Comparison of ENCODE assay signal across 8 mouse cellular contexts in genomic region chr5:15933581-15934375, GRCm38 (mm10). TPM values are rescaled to one million over a fixed set of nuclear protein-coding genes. Genes with fewer than 3 reads are reported as not detected.
DNase-seq lines count a peak whose midpoint lies in the region; ATAC-seq and TF ChIP-seq lines count a peak whose summit lies in the region.

No protein-coding gene starts in this region.

- ATAC-seq in granulocyte monocyte progenitor cell, adult 5-6 weeks (replicated peaks; ENCODE audit: poor library complexity, severe bottlenecking), result 0 out of 2 replicates have a peak, but pooled peaks have one; percentile 17
- no peak for ATAC-seq in erythroid progenitor cell, adult 5-6 weeks (replicated peaks; ENCODE audit: low FRiP score, poor library complexity, severe bottlenecking)

- WGBS in limb, embryonic 10.5 days, result 3% methylated on average over 17 of the region's 17 CpGs

- peaks cover 26% of the 10 kb centered on the region for H3K27me3 ChIP-seq in limb, embryonic 10.5 days (ENCODE audit: low read depth, poor library complexity, severe bottlenecking)
- no peaks in the 10 kb centered on the region for H3K27me3 ChIP-seq in myocyte (ENCODE audit: control insufficient read depth, insufficient read depth, insufficient read length)

- H3K79me2 ChIP-seq in myocyte (ENCODE audit: control insufficient read depth, insufficient read depth), result peaks cover 39% of the 10 kb centered on the region

- no peaks in the 10 kb centered on the region for H3K9me3 ChIP-seq in limb, embryonic 10.5 days (replicated peaks)

- H3K36me3 ChIP-seq in limb, embryonic 10.5 days, result no peaks in the 10 kb centered on the region
- peaks cover 6% of the 10 kb centered on the region for H3K36me3 ChIP-seq in myocyte (ENCODE audit: control insufficient read depth, insufficient read depth)

- H3ac ChIP-seq in myocyte (ENCODE audit: control insufficient read depth, insufficient read length), result peak overlapping the region; percentile 99

- H3K4me3 ChIP-seq in limb, embryonic 10.5 days, result peak overlapping the region; percentile 75
- peak overlapping the region; percentile 73 for H3K4me3 ChIP-seq in myocyte

- no peak for TF ChIP-seq POLR2A in myocyte (IDR thresholded peaks at IDR 0.05; ENCODE audit: insufficient read length, low read depth)

- H3K4me1 ChIP-seq in limb, embryonic 10.5 days, result peaks cover 25% of the 10 kb centered on the region

- H3K27ac ChIP-seq in limb, embryonic 10.5 days, result peak overlapping the region; percentile 96

- peak; percentile 35 for DNase-seq in layer of hippocampus, adult 11-12 months (ENCODE audit: low spot score)
- DNase-seq in layer of hippocampus, adult 9-10 months (ENCODE audit: low spot score), result no peak
- DNase-seq in cerebellum, postnatal 14 days, result peak; percentile 70 to 80
- peak; percentile 77 for DNase-seq in limb, embryonic 10.5 days (ENCODE audit: low spot score)
- DNase-seq in gastrocnemius, postnatal 14 days, result no peak

- peak overlapping the region; percentile 88 for H3K4me2 ChIP-seq in myocyte (ENCODE audit: low read depth)

- intact Hi-C loops in gastrocnemius, postnatal 14 days (cut with DNase I; ENCODE audit: low total_unique reads), result no loop called here

TF ChIP-seq in myocyte, 11 proteins besides CTCF, POLR2A, EP300 and RAD21:
- no peak for TF ChIP-seq CEBPB (IDR thresholded peaks at IDR 0.05; ENCODE audit: insufficient read depth, poor library complexity, severe bottlenecking)
- TF ChIP-seq SRF (IDR thresholded peaks at IDR 0.05; ENCODE audit: control insufficient read depth, insufficient read length, low read depth), result no peak
- TF ChIP-seq USF1 (IDR thresholded peaks at IDR 0.05; ENCODE audit: low read depth), result no peak
- no peak for TF ChIP-seq TCF12 (IDR thresholded peaks at IDR 0.05; ENCODE audit: insufficient read depth, poor library complexity, severe bottlenecking)
- TF ChIP-seq MAX (IDR thresholded peaks at IDR 0.05; ENCODE audit: low read depth), result no peak
TF ChIP-seq in myocyte: peak in this region for 0.

RNA-seq across cellular contexts. Expression of gene Cacna2d1, which starts 0.7 kb away (rescaled TPM):
- not detected in 2 replicates for total RNA-seq in granulocyte monocyte progenitor cell, adult 5-6 weeks (2014; fragmentation: Nextera tagmentation)
- total RNA-seq in granulocyte monocyte progenitor cell, adult 5-6 weeks (2017), result not detected in 2 replicates
- polyA plus RNA-seq in limb, embryonic 10.5 days (2016; fragmentation: Nextera tagmentation; extraction: Ambion mirVana), result 4.9 and 7.0 TPM in 2 replicates
- 27.2 TPM for polyA plus RNA-seq in myocyte (2012; fragmentation: generic; extraction: Trizol)
- total RNA-seq in erythroid progenitor cell, adult 5-6 weeks (2015; ENCODE audit: low replicate concordance), result 0.72 and 2.1 TPM in 2 replicates
- 0.26 and 1.5 TPM in 2 replicates for total RNA-seq in erythroid progenitor cell, adult 5-6 weeks (2017; ENCODE audit: low replicate concordance)
- 100 to 1,000 TPM; 294 TPM for total RNA-seq in gastrocnemius, postnatal 14 days (2021)

Comparison
In these comparisons a context has a peak if more than half of its experiments do, and no peak if none do; other contexts are left out.
1. DNase-seq: peak in layer of hippocampus, adult 11-12 months (single experiment), cerebellum, postnatal 14 days (2 of 2) and limb, embryonic 10.5 days (single experiment); none in layer of hippocampus, adult 9-10 months (single experiment) and gastrocnemius, postnatal 14 days (single experiment).
2. RNA of gene Cacna2d1, which starts 0.7 kb away (total RNA-seq): 294 TPM in gastrocnemius, postnatal 14 days; 0.26 to 2.1 TPM in erythroid progenitor cell, adult 5-6 weeks and not detected in granulocyte monocyte progenitor cell, adult 5-6 weeks; every median in the first group is over 10 times any median in the second.